ENCODE assay signal across 11 mouse cellular contexts in the genomic region with DNA sequence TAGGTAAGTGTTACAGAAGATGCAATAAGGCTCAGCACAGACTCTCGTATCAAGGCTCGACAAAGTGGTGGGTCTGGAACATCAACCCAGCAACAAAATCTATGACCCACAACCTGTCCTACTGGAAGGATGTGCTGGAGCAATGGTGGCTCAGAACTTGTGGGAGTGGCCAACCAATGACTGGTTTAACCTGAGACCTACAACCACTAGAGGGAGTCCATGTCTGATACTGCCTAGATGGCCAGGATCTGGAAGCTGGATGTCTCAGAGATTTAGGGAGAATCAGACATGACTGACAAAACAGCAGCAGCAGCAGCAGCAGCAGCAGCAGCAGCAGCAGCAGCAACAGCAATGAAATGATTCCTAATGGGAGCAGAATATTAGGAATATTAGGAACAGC. TPM values are rescaled to one million over a fixed set of nuclear protein-coding genes. Genes with fewer than 3 reads are reported as not detected.
A peak's percentile ranks its signal among the peaks of the same experiment; 100 is the strongest.
DNase-seq lines count a peak whose midpoint lies in the region; ATAC-seq and TF ChIP-seq lines count a peak whose summit lies in the region.
"Had no signal": no experiment of that assay in that cellular context is flagged by ENCODE, and none has a peak within 500 bp of the region (broad histone marks: within the 10 kb centered on the region; RNA-seq: fewer than 3 reads in every experiment).

No protein-coding gene starts in this region.

- H3K27ac ChIP-seq in heart, postnatal 0 days (ENCODE audit: low read depth), result no peak overlapping the region
- H3K27ac ChIP-seq: limb, embryonic 13.5 days had no signal

- H3K9ac ChIP-seq in heart, postnatal 0 days (replicated peaks; ENCODE audit: low read depth, low read length), result no peak overlapping the region
- H3K9ac ChIP-seq: limb, embryonic 13.5 days had no signal

- DNase-seq in heart, postnatal 0 days (ENCODE audit: low spot score), result no peak
- no peak for DNase-seq in heart, adult 11 months
- peak; percentile 6 for DNase-seq in urinary bladder, postnatal 14 days (ENCODE audit: low spot score)
- DNase-seq in urinary bladder, postnatal 10 days (ENCODE audit: low spot score), result no peak
- DNase-seq in embryo, embryonic 11 days, result peak; percentile 44
- DNase-seq in spleen, postnatal 10 days (ENCODE audit: low spot score in 2 of 2), result no peak
- DNase-seq in thymus, postnatal 14 days, result no peak
- DNase-seq in frontal cortex, postnatal 10 days (ENCODE audit: low spot score in 2 of 2), result no peak
- DNase-seq: right cerebral cortex, postnatal 4 days had no signal

- peak; percentile 39; the same call in 1 of the 2 replicates for TF ChIP-seq CTCF in heart, postnatal 0 days (IDR thresholded peaks at IDR 0.05; ENCODE audit: low read depth)

- no peak for TF ChIP-seq EP300 in heart, postnatal 0 days (IDR thresholded peaks at IDR 0.05; ENCODE audit: low read depth)

- 76% methylated on average over 2 of the region's 2 CpGs for WGBS in heart, postnatal 0 days

- no peaks in the 10 kb centered on the region for H3K36me3 ChIP-seq in heart, postnatal 0 days (replicated peaks; ENCODE audit: control insufficient read depth, insufficient read depth, low read length)
- H3K36me3 ChIP-seq: limb, embryonic 13.5 days had no signal

- no peaks in the 10 kb centered on the region for H3K9me3 ChIP-seq in heart, postnatal 0 days (replicated peaks; ENCODE audit: control insufficient read depth, low read length)
- H3K9me3 ChIP-seq: limb, embryonic 13.5 days had no signal

- H3K4me1 ChIP-seq in heart, postnatal 0 days (ENCODE audit: control insufficient read depth, insufficient read depth), result no peaks in the 10 kb centered on the region

- no peaks in the 10 kb centered on the region for H3K27me3 ChIP-seq in heart, postnatal 0 days (ENCODE audit: control insufficient read depth, insufficient read depth, low read length)
- H3K27me3 ChIP-seq: limb, embryonic 13.5 days had no signal

- H3K4me2 ChIP-seq in heart, postnatal 0 days (ENCODE audit: low read depth, low read length), result no peak overlapping the region
- H3K4me2 ChIP-seq: limb, embryonic 13.5 days had no signal

- H3K4me3 ChIP-seq in heart, postnatal 0 days (ENCODE audit: low read depth, low read length), result no peak overlapping the region
- H3K4me3 ChIP-seq: limb, embryonic 13.5 days had no signal

- ATAC-seq in heart, postnatal 0 days (ENCODE audit: insufficient read depth, low read depth), result no peak

RNA-seq across cellular contexts. Expression of gene S100a8, which starts 4.6 kb away (rescaled TPM):
- 4.2 and 14.6 TPM in 2 replicates for total RNA-seq in heart, postnatal 0 days (2014; rRNA removed; ENCODE audit: low replicate concordance)
- 20.3 and 21.0 TPM in 2 replicates for polyA plus RNA-seq in heart, postnatal 0 days (2015; fragmentation: Nextera tagmentation; extraction: Ambion mirVana)

RNA-seq across cellular contexts. Expression of gene S100a7a, which starts 10.4 kb away (rescaled TPM):
- total RNA-seq in heart, postnatal 0 days (2014; rRNA removed; ENCODE audit: low replicate concordance), result not detected in 2 replicates
- not detected in 2 replicates for polyA plus RNA-seq in heart, postnatal 0 days (2015; fragmentation: Nextera tagmentation; extraction: Ambion mirVana)
- total RNA-seq: hematopoietic stem cell, adult 5-6 weeks had no signal
- polyA plus RNA-seq: limb, embryonic 13.5 days had no signal

RNA-seq across cellular contexts. Expression of gene S100a9, which starts 31.3 kb away (rescaled TPM):
- 11.6 and 12.7 TPM in 2 replicates for total RNA-seq in heart, postnatal 0 days (2014; rRNA removed; ENCODE audit: low replicate concordance)
- polyA plus RNA-seq in heart, postnatal 0 days (2015; fragmentation: Nextera tagmentation; extraction: Ambion mirVana), result 13.6 and 14.0 TPM in 2 replicates

RNA-seq across cellular contexts. Expression of gene S100a6, which starts 51.5 kb away (rescaled TPM):
- total RNA-seq in heart, postnatal 0 days (2014; rRNA removed; ENCODE audit: low replicate concordance), result 16.5 and 82.9 TPM in 2 replicates
- 97.5 and 110 TPM in 2 replicates for polyA plus RNA-seq in heart, postnatal 0 days (2015; fragmentation: Nextera tagmentation; extraction: Ambion mirVana)

RNA-seq across cellular contexts. Expression of gene S100a5, which starts 55.9 kb away (rescaled TPM):
- not detected in 2 replicates for total RNA-seq in heart, postnatal 0 days (2014; rRNA removed; ENCODE audit: low replicate concordance)
- polyA plus RNA-seq in heart, postnatal 0 days (2015; fragmentation: Nextera tagmentation; extraction: Ambion mirVana), result not detected in 2 replicates
- total RNA-seq: hematopoietic stem cell, adult 5-6 weeks had no signal
- polyA plus RNA-seq: limb, embryonic 13.5 days had no signal

Comparison
In these comparisons a context has a peak if more than half of its experiments do, and no peak if none do; other contexts are left out.
1. DNase-seq: peak in urinary bladder, postnatal 14 days (single experiment) and embryo, embryonic 11 days (single experiment); none in heart, postnatal 0 days (single experiment), heart, adult 11 months (single experiment), urinary bladder, postnatal 10 days (single experiment), spleen, postnatal 10 days (0 of 2), thymus, postnatal 14 days (single experiment) and frontal cortex, postnatal 10 days (0 of 2).